Comparison of ENCODE assay signal across 9 mouse cellular contexts in genomic region chr15:98897928-98898800, GRCm38 (mm10). TPM values are rescaled to one million over a fixed set of nuclear protein-coding genes. Genes with fewer than 3 reads are reported as not detected.
DNase-seq lines count a peak whose midpoint lies in the region; ATAC-seq and TF ChIP-seq lines count a peak whose summit lies in the region.
"Had no signal": no experiment of that assay in that cellular context is flagged by ENCODE, and none has a peak within 500 bp of the region (broad histone marks: within the 10 kb centered on the region; RNA-seq: fewer than 3 reads in every experiment).

Gene Dhh, minus strand, starts transcription at chr15:98898540.

- H3K36me3 ChIP-seq in forebrain, postnatal 0 days (ENCODE audit: insufficient read depth) = 0 out of 2 replicates have a peak, but pooled peaks cover 3% of the 10 kb centered on the region
- H3K36me3 ChIP-seq in midbrain, embryonic 16.5 days (ENCODE audit: control insufficient read depth, insufficient read depth, low read length) = no peaks in the 10 kb centered on the region; the same call in 1 of the 2 replicates

- 3% methylated on average over 41 of the region's 41 CpGs for WGBS in lung, adult 2 months
- WGBS in forebrain, postnatal 0 days = 2% methylated on average over 40 of the region's 41 CpGs
- under 1% methylated on average over 40 of the region's 41 CpGs for WGBS in midbrain, embryonic 16.5 days

- ATAC-seq in forebrain, postnatal 0 days = no peak
- ATAC-seq in midbrain, embryonic 16.5 days = no peak
- ATAC-seq: Patski had no signal

- peaks cover 54% of the 10 kb centered on the region for H3K27me3 ChIP-seq in forebrain, postnatal 0 days (ENCODE audit: insufficient read depth, low read length)
- H3K27me3 ChIP-seq in midbrain, embryonic 16.5 days (ENCODE audit: control insufficient read depth, insufficient read depth, low read depth, low read length) = peaks cover 49% of the 10 kb centered on the region
- H3K27me3 ChIP-seq: Patski had no signal

- no peak for TF ChIP-seq POLR2A in lung, adult 2 months (IDR thresholded peaks at IDR 0.05; ENCODE audit: borderline replicate concordance, extremely low read depth, low read depth, low read length)

- TF ChIP-seq CTCF in lung, adult 2 months (IDR thresholded peaks at IDR 0.05; ENCODE audit: insufficient read depth, low read length) = no peak
- no peak for TF ChIP-seq CTCF in forebrain, postnatal 0 days (IDR thresholded peaks at IDR 0.05; ENCODE audit: low read depth)

- no peak within 1 kb of the TSS for H3K9ac ChIP-seq in forebrain, postnatal 0 days
- H3K9ac ChIP-seq in midbrain, embryonic 16.5 days (ENCODE audit: low read depth, low read length) = no peak within 1 kb of the TSS

- H3K9me3 ChIP-seq in forebrain, postnatal 0 days (ENCODE audit: low read length) = no peaks in the 10 kb centered on the region
- no peaks in the 10 kb centered on the region for H3K9me3 ChIP-seq in midbrain, embryonic 16.5 days (replicated peaks; ENCODE audit: control insufficient read depth, low read length, poor library complexity, severe bottlenecking)

- H3K27ac ChIP-seq in forebrain, postnatal 0 days (ENCODE audit: low read depth, low read length) = no peak within 1 kb of the TSS
- no peak within 1 kb of the TSS for H3K27ac ChIP-seq in midbrain, embryonic 16.5 days (ENCODE audit: low read length)

- no peak for DNase-seq in lung, adult 2 months
- no peak for DNase-seq in lung, postnatal 25 days (ENCODE audit: low spot score)
- DNase-seq in forebrain, postnatal 0 days = no peak
- DNase-seq in kidney, postnatal 4 days = peak; percentile 58 to 73
- DNase-seq in T-cell, adult 2 months (ENCODE audit: low spot score) = no peak
- no peak for DNase-seq in cerebellum, adult 9-11 months
- DNase-seq in thymus, postnatal 36 days = no peak

- peak within 1 kb of the TSS; percentile 2 for H3K4me3 ChIP-seq in lung, adult 2 months (replicated peaks; ENCODE audit: extremely low read depth, low read depth, low read length)
- peak within 1 kb of the TSS; percentile 5; the same call in 1 of the 2 replicates for H3K4me3 ChIP-seq in forebrain, postnatal 0 days (ENCODE audit: low read depth, low read length)
- no peak within 1 kb of the TSS for H3K4me3 ChIP-seq in midbrain, embryonic 16.5 days (ENCODE audit: low read depth, low read length)

- peaks cover 21% of the 10 kb centered on the region for H3K4me1 ChIP-seq in lung, adult 2 months (ENCODE audit: control insufficient read depth, insufficient read depth, low read length)
- H3K4me1 ChIP-seq in forebrain, postnatal 0 days (ENCODE audit: insufficient read depth) = 0 out of 2 replicates have a peak, but pooled peaks cover 3% of the 10 kb centered on the region
- peaks cover 30% of the 10 kb centered on the region for H3K4me1 ChIP-seq in midbrain, embryonic 16.5 days (ENCODE audit: control insufficient read depth, insufficient read depth, low read length)

- peak within 1 kb of the TSS; percentile 34 for H3K4me2 ChIP-seq in forebrain, postnatal 0 days (ENCODE audit: low read depth)
- H3K4me2 ChIP-seq in midbrain, embryonic 16.5 days (ENCODE audit: low read length) = peak within 1 kb of the TSS; percentile 37

RNA-seq across cellular contexts. Expression of gene Dhh, which starts in this region (rescaled TPM):
- 2.5 and 2.8 TPM in 2 replicates for polyA plus RNA-seq in lung, adult 2 months (2012; rRNA removed)
- 0.15 and 0.76 TPM in 2 replicates for total RNA-seq in forebrain, postnatal 0 days (2014; rRNA removed)
- 0.25 and 0.58 TPM in 2 replicates for polyA plus RNA-seq in forebrain, postnatal 0 days (2015; fragmentation: Nextera tagmentation; extraction: Ambion mirVana)
- polyA plus RNA-seq in midbrain, embryonic 16.5 days (2015; fragmentation: Nextera tagmentation; extraction: Ambion mirVana) = 0.36 and 0.39 TPM in 2 replicates
- polyA plus RNA-seq: Patski had no signal

Comparison
In these comparisons a context has a peak if more than half of its experiments do, and no peak if none do; other contexts are left out.
1. DNase-seq: peak in kidney, postnatal 4 days (2 of 2); none in lung, adult 2 months (single experiment), lung, postnatal 25 days (single experiment), forebrain, postnatal 0 days (single experiment), T-cell, adult 2 months (single experiment), cerebellum, adult 9-11 months (single experiment) and thymus, postnatal 36 days (0 of 2).